Mouse (Mus musculus) stomach, embryonic 16.5 days (tissue): Measurements from ENCODE around the gene Nme3. TPM values are rescaled to one million over a fixed set of nuclear protein-coding genes. Genes with fewer than 3 reads are reported as not detected.

Experiments used
- ATAC-seq: fragments of 200-750 bp; cut with Nextera tagmentation; 2 replicates; pipeline ENCODE4 v1.8.0; 2017; ENCODE audit warnings: moderate number of reproducible peaks, moderate TSS enrichment; ENCODE audit not compliant: insufficient read depth, low FRiP score
- H3K27ac ChIP-seq: fragments of 300-500 bp; sonication (generic); 2 replicates; pipeline ENCODE4 v1.5.1; 2014; ENCODE audit warnings: low read length
- H3K27me3 ChIP-seq: fragments of 300-500 bp; sonication (generic); 2 replicates; pipeline ENCODE4 v1.6.1; 2014; ENCODE audit warnings: low read length, control low read depth, mixed read lengths; ENCODE audit not compliant: control insufficient read depth, insufficient read depth
- H3K36me3 ChIP-seq: fragments of 300-500 bp; sonication (generic); 2 replicates; pipeline ENCODE4 v1.6.1; 2014; ENCODE audit warnings: low read length; ENCODE audit not compliant: control insufficient read depth, insufficient read depth
- H3K4me1 ChIP-seq: fragments of 300-500 bp; sonication (generic); 2 replicates; pipeline ENCODE4 v1.6.1; 2014; ENCODE audit warnings: low read length, control low read depth, mixed read lengths; ENCODE audit not compliant: control insufficient read depth, insufficient read depth
- H3K4me2 ChIP-seq: fragments of 300-500 bp; sonication (generic); 2 replicates; pipeline ENCODE4 v1.6.1; 2014; ENCODE audit warnings: low read depth, low read length, mixed read lengths
- H3K4me3 ChIP-seq: fragments of 300-500 bp; sonication (generic); replicated peaks from 2 replicates; pipeline ENCODE4 v1.5.1; 2014; ENCODE audit warnings: mild to moderate bottlenecking, low read length
- H3K9ac ChIP-seq: fragments of 300-500 bp; sonication (generic); 2 replicates; pipeline ENCODE4 v1.6.1; 2014; ENCODE audit warnings: low read length
- H3K9me3 ChIP-seq: fragments of 300-500 bp; sonication (generic); replicated peaks from 2 replicates; pipeline ENCODE4 v1.6.1; 2016; ENCODE audit warnings: low read length, control low read depth; ENCODE audit not compliant: control insufficient read depth
- WGBS: fragments of 180-500 bp; shearing (Covaris S2); extraction: QIAGEN DNeasy Blood & Tissue Kit; methylation state at CpG from one replicate; pipeline ENCODE4 v1.1.7; 2014; 5-methylcytosine and 5-hydroxymethylcytosine counted together
- polyA plus RNA-seq: library from polyadenylated mRNA; unstranded; fragments of >200 nt; fragmentation: Nextera tagmentation; extraction: Ambion mirVana; gene quantifications from 2 replicates; pipeline ENCODE4 v1.2.1, GENCODE M21; 2015

Gene Nme3
- polyA plus RNA-seq = 63.1 and 64.8 TPM in 2 replicates

DNA sequence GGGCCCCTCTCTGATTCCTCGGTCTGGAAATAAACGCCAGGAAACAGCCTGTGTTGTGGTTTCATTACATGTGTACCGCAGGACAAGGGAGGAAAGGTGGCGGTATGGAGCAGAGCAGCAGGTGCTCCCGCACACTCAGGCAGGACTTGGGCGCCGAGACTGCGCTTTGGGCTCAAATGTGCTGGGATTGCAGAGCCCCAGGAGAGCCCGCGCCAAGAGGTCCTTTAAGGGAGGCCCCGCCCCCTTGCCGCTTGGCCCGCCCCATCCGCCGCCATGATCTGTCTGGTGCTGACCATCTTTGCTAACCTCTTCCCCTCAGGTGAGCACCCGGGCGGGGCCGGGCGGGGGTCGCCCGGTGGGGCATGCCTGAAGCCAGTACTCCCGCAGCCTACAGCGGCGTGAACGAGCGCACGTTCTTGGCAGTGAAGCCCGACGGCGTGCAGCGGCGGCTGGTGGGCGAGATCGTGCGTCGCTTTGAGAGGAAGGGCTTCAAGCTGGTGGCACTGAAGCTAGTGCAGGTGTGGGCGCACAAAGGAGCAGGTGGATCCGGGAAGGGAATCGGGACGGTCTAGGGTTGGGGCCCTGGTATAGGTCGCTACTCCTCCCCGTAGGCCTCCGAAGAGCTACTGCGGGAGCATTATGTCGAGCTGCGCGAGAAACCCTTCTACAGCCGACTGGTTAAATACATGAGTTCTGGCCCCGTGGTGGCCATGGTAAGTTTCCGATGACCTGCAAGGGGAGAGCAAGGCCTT lies at the start of gene Nme3:
TSS of gene Nme3 (plus strand) at position 260 of the 752 bp plus-strand sequence.
- ATAC-seq = peak; percentile 86
- peaks cover 21% of the 10 kb centered on the region for H3K36me3 ChIP-seq
- under 1% methylated on average over 50 of the region's 50 CpGs for WGBS

GRCm38 (mm10) chr17:24847386-24847785 lies 48.9 kb upstream of the Nme3 start:
- H3K4me2 ChIP-seq = no peak overlapping the region
- no peak overlapping the region for H3K27ac ChIP-seq
- no peak overlapping the region for H3K9ac ChIP-seq

More for the DNA sequence above, at the start of gene Nme3:
- Histone ChIP-seq H3K27ac (peak within 1 kb of the TSS; percentile 91), H3K9me3 (no peaks in the 10 kb centered on the region), H3K4me2 (peak within 1 kb of the TSS; percentile 99), H3K9ac (peak within 1 kb of the TSS; percentile 96), H3K4me3 (peak within 1 kb of the TSS; percentile 79), H3K4me1 (peaks cover 24% of the 10 kb centered on the region), H3K27me3 (no peaks in the 10 kb centered on the region)

GRCm38 (mm10) chr17:24848600-24849031 lies 47.7 kb upstream of the Nme3 start:
- Histone ChIP-seq H3K27ac (peak overlapping the region; percentile 5), H3K4me3 (peak overlapping the region; percentile 21), H3K9ac (peak overlapping the region; percentile 48; the same call in 1 of the 2 replicates), H3K4me1 (peaks cover 18% of the 10 kb centered on the region), H3K27me3 (no peaks in the 10 kb centered on the region), H3K9me3 (no peaks in the 10 kb centered on the region), H3K36me3 (no peaks in the 10 kb centered on the region), H3K4me2 (peak overlapping the region; percentile 68)
- ATAC-seq = no peak

More at GRCm38 (mm10) chr17:24847386-24847785, 48.9 kb upstream of the Nme3 start:
- Histone ChIP-seq H3K36me3 (no peaks in the 10 kb centered on the region), H3K27me3 (no peaks in the 10 kb centered on the region), H3K4me3 (no peak overlapping the region), H3K9me3 (no peaks in the 10 kb centered on the region), H3K4me1 (peaks cover 18% of the 10 kb centered on the region)
- ATAC-seq = no peak
- WGBS = 96% methylated on average over 1 of the region's 1 CpGs

DNA sequence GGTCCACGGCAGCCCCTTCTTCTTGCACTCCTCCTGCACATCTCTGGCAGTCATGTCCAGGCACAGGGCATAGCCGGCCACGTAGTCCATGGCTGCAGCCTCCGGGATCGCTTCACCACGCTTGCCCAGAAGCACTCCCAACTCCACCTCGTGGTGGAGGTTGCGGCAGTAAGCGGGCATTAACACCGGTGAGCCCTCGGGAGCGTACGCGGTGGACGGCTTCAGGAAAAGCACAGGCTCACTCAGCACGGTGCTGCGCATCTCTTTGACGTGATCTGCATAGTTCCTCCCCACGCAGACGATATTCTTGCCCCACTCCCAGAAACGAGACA lies 46.6 kb upstream of the Nme3 start:
- WGBS = 0% methylated on average over 21 of the region's 21 CpGs
- Histone ChIP-seq H3K9ac (peak overlapping the region; percentile 82), H3K4me3 (peak overlapping the region; percentile 95), H3K27me3 (no peaks in the 10 kb centered on the region), H3K36me3 (no peaks in the 10 kb centered on the region), H3K9me3 (no peaks in the 10 kb centered on the region), H3K27ac (peak overlapping the region; percentile 97), H3K4me1 (peaks cover 18% of the 10 kb centered on the region), H3K4me2 (peak overlapping the region; percentile 68)
- peak; percentile 42 for ATAC-seq

- H3K9me3 ChIP-seq = no peaks in the 10 kb centered on the region
- H3K4me1 ChIP-seq = peaks cover 18% of the 10 kb centered on the region
- peak within 1 kb of the TSS; percentile 82 for H3K9ac ChIP-seq
- peak; percentile 99 for ATAC-seq
- no peaks in the 10 kb centered on the region for H3K27me3 ChIP-seq
- H3K4me3 ChIP-seq = peak within 1 kb of the TSS; percentile 95
- H3K36me3 ChIP-seq = no peaks in the 10 kb centered on the region
- WGBS = under 1% methylated on average over 58 of the region's 58 CpGs
- peak within 1 kb of the TSS; percentile 97 for H3K27ac ChIP-seq
- H3K4me2 ChIP-seq = peak within 1 kb of the TSS; percentile 83
These were observed 46.1 kb upstream of the Nme3 start, which contains the start of gene Fahd1 for GRCm38 (mm10) chr17:24850065-24850772. Fahd1 (minus strand) TSS chr17:24850364.

- Histone ChIP-seq H3K36me3 (no peaks in the 10 kb centered on the region), H3K27me3 (no peaks in the 10 kb centered on the region), H3K4me2 (peak overlapping the region; percentile 83), H3K4me1 (peaks cover 18% of the 10 kb centered on the region), H3K9ac (peak overlapping the region; percentile 82), H3K27ac (peak overlapping the region; percentile 33; the same call in 1 of the 2 replicates), H3K4me3 (peak overlapping the region; percentile 95), H3K9me3 (no peaks in the 10 kb centered on the region)
- 1% methylated on average over 20 of the region's 20 CpGs for WGBS
- no peak for ATAC-seq
These were observed 45.5 kb upstream of the Nme3 start for GRCm38 (mm10) chr17:24850773-24851127.

- no peaks in the 10 kb centered on the region for H3K9me3 ChIP-seq
- H3K36me3 ChIP-seq = no peaks in the 10 kb centered on the region
- WGBS = 78% methylated on average over 10 of the region's 10 CpGs
- H3K4me3 ChIP-seq = peak overlapping the region; percentile 95
- H3K27me3 ChIP-seq = no peaks in the 10 kb centered on the region
- H3K27ac ChIP-seq = no peak overlapping the region
- H3K4me2 ChIP-seq = peak overlapping the region; percentile 83
- ATAC-seq = no peak
- peak overlapping the region; percentile 82; the same call in 1 of the 2 replicates for H3K9ac ChIP-seq
- H3K4me1 ChIP-seq = peaks cover 18% of the 10 kb centered on the region
These were observed 44.7 kb upstream of the Nme3 start for GRCm38 (mm10) chr17:24851381-24852125.

GRCm38 (mm10) chr17:24855838-24856464 lies 40.3 kb upstream of the Nme3 start:
- 79% methylated on average over 3 of the region's 3 CpGs for WGBS
- no peaks in the 10 kb centered on the region for H3K27me3 ChIP-seq
- H3K4me2 ChIP-seq = no peak overlapping the region
- no peak overlapping the region for H3K4me3 ChIP-seq
- H3K4me1 ChIP-seq = peaks cover 6% of the 10 kb centered on the region
- H3K9ac ChIP-seq = no peak overlapping the region
- H3K27ac ChIP-seq = no peak overlapping the region
- no peak for ATAC-seq
- 0 out of 2 replicates have a peak, but pooled peaks cover under 1% of the 10 kb centered on the region for H3K36me3 ChIP-seq
- H3K9me3 ChIP-seq = no peaks in the 10 kb centered on the region
